Mouse (Mus musculus): ENCODE measurements around the gene Hoxd8.
A peak's percentile ranks its signal among the peaks of the same experiment; 100 is the strongest.

Gene Hoxd8

GRCm38 (mm10) chr2:74736688-74737577, 32.5 kb downstream of the Hoxd8 start:
- DNase-seq: no peak

DNA sequence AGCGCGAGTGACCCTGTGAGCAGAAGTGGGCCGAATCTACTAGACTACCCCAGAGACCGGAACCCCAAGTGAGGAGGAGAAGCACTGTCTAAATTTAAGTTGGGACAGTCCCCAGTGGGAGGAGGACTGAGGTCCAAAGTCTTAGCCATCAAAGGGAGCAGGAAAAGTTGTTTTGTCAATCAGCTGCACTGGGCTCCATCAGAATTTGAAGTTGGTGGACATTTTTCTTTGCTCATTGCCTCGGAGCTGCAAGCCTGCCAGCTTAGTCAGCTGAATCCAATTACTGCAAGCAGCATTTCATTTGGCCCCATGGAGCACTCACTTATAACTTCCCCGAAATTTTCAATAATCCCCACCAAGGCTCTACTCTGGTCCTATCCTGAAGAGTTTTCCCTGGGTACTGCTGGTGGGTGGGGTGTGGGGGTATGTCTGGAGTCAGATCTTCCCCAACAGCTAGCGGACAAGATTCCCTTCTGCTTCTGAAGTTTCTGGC, 33.2 kb downstream of the Hoxd8 start:
- no peak for DNase-seq

DNA sequence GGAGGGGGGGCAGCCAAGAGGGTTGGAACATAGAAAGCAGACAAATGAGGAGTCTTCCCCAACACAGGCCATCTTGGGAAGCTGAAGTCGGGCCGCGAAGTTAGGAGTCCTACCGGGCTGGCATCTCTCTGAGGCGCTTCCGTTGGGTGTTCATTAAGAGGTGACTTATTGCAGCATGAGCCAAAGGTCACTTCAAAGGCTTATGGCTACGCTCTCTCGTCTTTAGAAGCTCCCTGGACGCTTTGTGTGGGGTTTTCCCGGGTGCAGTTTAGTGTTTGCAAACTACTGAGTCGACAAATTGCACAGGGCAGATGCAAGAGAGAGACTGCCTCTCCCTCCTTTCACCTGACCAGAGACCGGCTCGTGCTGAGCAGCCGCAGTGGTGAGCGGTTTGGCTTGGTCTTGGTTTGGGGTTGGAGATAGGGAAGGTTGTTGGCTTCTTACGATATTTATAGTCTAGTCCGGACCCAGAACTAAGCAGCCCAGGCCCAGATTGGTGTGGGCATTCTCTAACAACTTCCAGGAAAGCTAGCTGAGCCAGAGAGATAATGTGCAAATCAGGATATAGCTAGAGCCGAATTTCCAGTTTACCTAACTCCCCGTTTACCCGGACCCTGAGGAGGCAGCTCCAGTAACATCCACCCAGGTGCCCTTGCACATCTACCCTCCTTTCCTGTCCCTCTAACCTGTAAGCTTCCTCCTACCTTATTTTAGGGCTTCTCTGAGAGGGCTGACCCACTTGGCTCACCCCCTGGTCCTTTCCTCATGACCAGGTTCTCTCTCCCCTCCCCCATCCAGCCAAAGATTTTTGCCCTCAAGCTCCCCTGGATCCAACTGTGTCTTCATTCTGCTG, 34.4 kb downstream of the Hoxd8 start:
- DNase-seq: no peak

DNA sequence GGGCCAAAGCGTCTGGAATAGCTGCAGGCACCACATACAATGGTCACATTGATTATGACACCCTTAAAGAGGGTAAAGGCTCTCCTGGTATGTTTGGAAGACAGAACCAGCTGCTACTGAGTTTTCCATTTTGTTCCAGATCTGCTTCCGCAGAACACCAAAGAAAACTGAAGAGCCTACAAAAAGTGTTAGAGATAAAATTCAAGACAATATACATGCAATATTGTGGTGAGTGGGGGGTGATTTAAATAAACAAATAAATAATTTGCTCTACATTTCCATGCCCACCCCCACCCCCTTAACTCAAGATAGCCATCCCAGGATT, 35.0 kb downstream of the Hoxd8 start:
- DNase-seq: no peak

- no peak for DNase-seq
Measured at GRCm38 (mm10) chr2:74739869-74740268, 35.5 kb downstream of the Hoxd8 start.

DNA sequence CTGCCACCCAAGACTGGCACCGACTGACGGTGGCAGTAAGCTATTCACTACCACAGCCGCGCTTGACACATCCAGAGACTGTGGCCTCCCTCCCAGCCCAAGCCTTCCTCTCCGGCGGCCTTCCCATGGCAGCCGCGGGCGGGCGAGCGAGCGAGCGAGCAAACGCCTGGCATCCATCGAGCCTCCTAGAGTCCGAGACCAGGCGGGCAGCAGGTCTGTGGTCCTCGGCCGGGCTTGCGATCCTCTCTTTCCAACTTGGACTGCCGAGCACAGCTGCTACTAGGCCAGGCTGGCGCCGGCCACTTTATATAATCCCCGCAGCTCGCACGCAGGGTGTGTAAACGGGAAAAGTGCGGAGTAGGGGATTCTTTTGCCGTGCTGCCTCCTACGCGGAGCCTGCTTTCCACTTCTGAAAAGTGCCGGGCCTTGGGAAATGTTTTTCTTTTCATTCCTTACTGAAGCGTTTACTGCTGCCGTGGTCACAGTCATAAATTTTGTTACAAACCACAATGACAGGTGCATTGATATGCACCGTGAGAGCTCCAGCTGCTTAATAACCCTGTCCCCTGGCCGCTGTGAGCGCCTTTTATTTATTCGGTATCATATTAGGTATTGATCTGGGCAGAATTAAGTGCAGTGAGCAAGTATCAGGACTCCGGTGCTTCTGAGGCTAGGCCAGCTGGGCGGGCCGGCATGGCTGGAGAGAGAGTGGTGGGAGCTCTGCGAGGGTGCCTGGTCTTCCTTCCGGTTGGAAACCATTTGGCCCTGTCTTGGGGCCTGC, 36.1 kb downstream of the Hoxd8 start:
- no peak for DNase-seq

DNA sequence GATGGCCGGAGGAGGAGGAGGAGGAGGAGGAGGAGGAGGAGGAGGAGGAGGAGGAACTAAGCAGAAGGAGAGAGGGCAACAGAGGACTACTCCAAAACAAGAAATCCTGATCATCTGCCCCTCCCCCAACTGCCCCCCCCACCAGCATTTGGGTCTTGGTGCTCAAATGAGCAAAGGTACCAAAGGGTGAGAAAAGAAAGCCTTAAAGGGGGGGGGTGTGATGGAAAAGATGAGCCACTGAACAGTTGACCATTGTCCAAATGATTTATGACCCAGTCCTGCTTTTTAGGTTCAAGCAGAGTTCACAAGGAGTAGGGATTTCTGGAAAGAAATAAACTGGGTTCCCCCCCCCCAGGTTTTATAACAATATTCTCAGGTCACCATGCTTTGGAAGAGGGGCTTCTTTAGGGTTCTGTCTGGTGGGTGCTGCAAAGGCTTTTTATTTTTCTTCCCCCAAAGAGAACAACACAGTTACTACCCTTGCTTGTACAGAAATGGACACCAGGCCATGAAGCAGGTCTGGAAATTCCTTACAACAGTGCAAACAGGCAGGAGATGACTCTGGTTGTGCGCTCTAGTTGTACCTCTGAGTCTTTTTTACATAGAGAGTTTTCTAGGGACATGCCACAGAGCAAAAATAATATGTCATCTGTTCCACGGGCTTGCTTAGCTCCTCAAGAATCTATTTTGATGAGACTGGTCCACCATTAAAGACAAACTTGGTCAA, 37.0 kb downstream of the Hoxd8 start:
- DNase-seq: no peak

GRCm38 (mm10) chr2:74741979-74742277, 37.5 kb downstream of the Hoxd8 start:
- no peak for DNase-seq

GRCm38 (mm10) chr2:74745540-74746297, 41.3 kb downstream of the Hoxd8 start:
- no peak for DNase-seq

- DNase-seq: no peak
Measured at GRCm38 (mm10) chr2:74746298-74746921, 42.0 kb downstream of the Hoxd8 start.

DNA sequence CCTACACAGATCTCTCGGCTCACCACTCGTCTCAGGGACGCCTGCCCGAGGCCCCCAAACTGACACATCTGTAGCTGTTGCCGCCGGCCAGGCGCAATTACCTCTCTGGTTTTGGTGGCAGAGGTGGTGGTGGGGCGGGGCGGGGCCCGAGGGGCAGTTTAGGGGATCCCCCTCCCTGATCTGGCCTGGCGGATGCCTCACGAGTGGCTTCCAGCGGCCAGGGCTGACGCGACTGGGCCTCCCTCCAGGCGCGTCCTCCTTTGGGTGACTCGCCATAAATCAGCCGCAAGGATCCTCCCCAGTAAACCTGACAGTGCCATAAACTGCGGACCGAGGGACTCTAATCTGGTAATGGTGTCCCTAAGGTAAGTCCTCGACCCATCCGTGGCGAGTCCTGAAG, 42.6 kb downstream of the Hoxd8 start:
- DNase-seq: no peak

- DNase-seq: no peak
Measured at GRCm38 (mm10) chr2:74747661-74748141, 43.3 kb downstream of the Hoxd8 start.

DNA sequence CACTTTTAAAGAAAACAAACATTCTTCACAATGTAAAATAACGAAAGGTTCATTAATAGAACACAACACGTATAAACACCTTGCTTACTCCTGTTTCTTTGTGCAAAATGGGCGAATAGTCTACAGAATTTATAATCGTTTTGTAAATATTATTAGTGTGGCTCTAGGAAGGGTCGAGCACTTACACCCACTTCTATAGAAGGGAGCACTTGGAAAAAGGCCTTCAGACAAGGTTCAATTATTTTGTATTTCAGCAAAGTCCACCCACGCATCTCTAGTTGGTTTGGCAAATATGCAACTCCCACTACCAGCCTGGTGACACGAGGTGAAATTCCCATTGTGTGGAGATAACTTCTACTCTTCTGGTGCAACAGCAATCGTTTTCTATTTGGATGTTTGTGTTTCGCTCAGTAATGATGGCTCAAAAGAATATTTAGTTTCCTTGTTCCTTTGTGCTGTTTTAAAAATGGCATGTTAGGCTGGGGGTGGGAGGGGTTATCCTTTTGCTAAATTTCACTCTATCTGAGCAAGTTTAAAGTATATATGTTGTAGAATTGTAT, 44.1 kb downstream of the Hoxd8 start:
- DNase-seq: no peak

GRCm38 (mm10) chr2:74749337-74750121, 45.1 kb downstream of the Hoxd8 start:
- DNase-seq: peak in 1 of 2 experiments; percentile 7

DNA sequence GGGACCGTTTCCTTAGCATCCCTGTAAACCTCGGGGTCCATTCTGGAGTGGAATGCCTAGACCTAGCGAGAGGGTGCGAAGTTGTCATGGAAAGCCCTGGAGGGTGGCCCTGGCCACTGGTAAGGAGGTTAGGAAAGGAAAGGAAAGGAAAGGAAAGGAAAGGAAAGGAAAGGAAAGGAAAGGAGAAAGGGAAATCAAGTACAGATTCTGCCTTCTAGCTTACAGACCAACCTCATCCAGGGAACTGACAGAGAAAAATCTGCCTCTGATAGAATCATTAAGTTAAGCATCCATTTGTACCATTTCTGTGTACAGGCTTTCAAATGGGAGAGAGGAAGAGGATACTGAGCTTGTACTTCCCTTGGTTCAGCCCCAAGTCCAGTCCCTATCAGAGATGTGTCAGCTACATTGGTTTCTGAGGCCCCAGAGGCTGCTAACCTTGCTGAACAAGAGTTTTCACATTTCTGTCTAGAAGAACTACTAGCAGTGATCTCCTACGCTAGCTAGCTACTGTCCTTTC, 46.4 kb downstream of the Hoxd8 start:
- no peak for DNase-seq

GRCm38 (mm10) chr2:74751861-74752260, 47.4 kb downstream of the Hoxd8 start:
- no peak for DNase-seq

- DNase-seq: no peak
Measured at GRCm38 (mm10) chr2:74752431-74753174, 48.2 kb downstream of the Hoxd8 start.

GRCm38 (mm10) chr2:74753175-74753523, 48.7 kb downstream of the Hoxd8 start:
- DNase-seq: no peak

- DNase-seq: no peak
Measured at GRCm38 (mm10) chr2:74753711-74754110, 49.3 kb downstream of the Hoxd8 start.
